Mouse (Mus musculus): ENCODE data around the gene Fam216b. TPM values are rescaled to one million over a fixed set of nuclear protein-coding genes. Genes with fewer than 3 reads are reported as not detected.

The Fam216b gene
- 0.10 TPM in 1 of 2 replicates, not detected in the other for polyA plus RNA-seq (2012; ENCODE audit: insufficient read depth, low replicate concordance)

DNA sequence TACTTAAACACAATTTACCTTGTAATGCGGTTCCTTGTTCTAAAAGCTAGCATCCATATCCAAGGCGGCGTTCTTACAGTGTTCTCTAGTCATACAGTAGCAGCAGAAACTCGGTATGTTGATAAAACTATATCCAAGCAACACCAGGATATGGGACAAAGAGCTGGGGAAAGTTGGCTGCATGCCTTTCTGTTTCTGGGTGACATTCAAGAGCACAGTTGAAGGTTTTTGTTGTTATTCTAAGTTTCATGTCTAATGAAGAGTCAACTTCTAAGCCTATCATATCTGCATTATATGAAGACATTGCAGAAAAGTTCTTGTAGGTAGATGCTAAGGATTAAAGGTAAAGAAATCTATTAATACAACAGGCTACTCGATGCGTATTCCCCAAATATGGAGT, at the start of gene Fam216b:
Gene Fam216b (minus strand): TSS at position 101 of the 400 bp plus-strand sequence.
- TF ChIP-seq GATA1 (IDR thresholded peaks at IDR 0.05; ENCODE audit: borderline replicate concordance, low read length) (no peak), FLI1 (IDR thresholded peaks at IDR 0.05; ENCODE audit: low read length) (no peak)
- Histone ChIP-seq H3K9me3 (peaks cover 4% of the 10 kb centered on the region; the same call in 1 of the 2 replicates), H3K4me3 (replicated peaks) (no peak within 1 kb of the TSS)

DNA sequence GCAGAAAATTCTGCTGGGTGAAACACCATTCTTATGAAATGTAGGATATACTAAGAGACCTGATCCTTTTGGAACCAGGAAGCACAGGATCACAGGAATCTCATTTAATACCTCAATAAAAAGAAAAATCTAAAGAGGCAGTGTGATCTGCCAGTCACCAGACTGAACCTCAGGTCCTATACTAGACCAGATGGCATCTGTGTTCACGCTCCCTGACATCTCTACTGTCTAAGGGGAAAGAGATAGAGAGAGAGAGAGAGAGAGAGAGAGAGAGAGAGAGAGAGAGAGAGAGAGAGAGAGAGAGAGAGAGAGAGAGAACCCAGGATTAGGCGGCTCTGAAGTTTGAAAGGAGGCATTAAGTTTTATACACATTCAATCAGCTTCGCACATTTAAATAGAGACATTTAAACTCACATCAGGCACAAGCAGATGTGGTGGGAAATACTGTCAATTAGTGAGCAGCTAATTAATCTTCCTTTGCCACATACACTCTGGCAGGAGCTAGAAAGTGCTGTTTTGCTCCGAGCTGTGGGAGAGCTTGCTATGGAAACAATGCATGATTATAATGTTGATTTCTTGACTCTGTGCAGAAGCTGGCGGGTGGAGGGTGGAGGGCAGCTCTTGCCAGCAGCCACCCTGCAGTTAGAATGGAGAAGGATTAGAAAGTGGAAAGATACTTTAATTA, 43.7 kb upstream of the Fam216b start:
- no peaks in the 10 kb centered on the region for H3K9me3 ChIP-seq
- H3K4me1 ChIP-seq: no peaks in the 10 kb centered on the region
- H3K4me3 ChIP-seq (replicated peaks): no peak overlapping the region
- no peak for TF ChIP-seq GATA1 (IDR thresholded peaks at IDR 0.05; ENCODE audit: borderline replicate concordance, low read length)
- TF ChIP-seq FLI1 (IDR thresholded peaks at IDR 0.05; ENCODE audit: low read length): no peak
- no peaks in the 10 kb centered on the region for H3K36me3 ChIP-seq (replicated peaks; ENCODE audit: low read length)
- no peaks in the 10 kb centered on the region for H3K27me3 ChIP-seq (replicated peaks)

More for the DNA sequence above, at the start of gene Fam216b:
- Histone ChIP-seq H3K4me1 (no peaks in the 10 kb centered on the region), H3K27me3 (replicated peaks) (peaks cover 7% of the 10 kb centered on the region), H3K36me3 (replicated peaks; ENCODE audit: low read length) (no peaks in the 10 kb centered on the region)

DNA sequence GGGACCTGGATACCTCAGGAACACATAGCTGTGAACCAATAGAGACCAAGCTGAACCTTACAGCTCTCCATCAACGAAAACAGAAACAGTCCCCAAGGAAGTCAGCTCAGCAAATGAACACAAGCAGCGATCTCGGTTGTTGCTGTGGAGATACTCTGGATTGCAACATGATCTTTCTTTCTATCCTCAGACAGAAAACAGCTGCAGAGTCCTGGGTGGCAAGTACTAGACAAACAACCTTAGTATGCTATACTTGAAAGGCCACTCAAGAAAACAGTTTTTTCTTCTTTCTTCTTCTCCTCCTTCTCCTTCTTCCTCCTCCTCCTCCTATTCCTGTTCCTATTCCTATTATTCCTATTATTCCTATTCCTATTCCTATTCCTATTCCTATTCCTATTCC, 37.9 kb upstream of the Fam216b start:
- Histone ChIP-seq H3K36me3 (replicated peaks; ENCODE audit: low read length) (no peaks in the 10 kb centered on the region), H3K4me1 (no peaks in the 10 kb centered on the region), H3K27me3 (replicated peaks) (no peaks in the 10 kb centered on the region), H3K9me3 (no peaks in the 10 kb centered on the region), H3K4me3 (replicated peaks) (no peak overlapping the region)
- TF ChIP-seq FLI1 (IDR thresholded peaks at IDR 0.05; ENCODE audit: low read length) (no peak), GATA1 (IDR thresholded peaks at IDR 0.05; ENCODE audit: borderline replicate concordance, low read length) (no peak)

DNA sequence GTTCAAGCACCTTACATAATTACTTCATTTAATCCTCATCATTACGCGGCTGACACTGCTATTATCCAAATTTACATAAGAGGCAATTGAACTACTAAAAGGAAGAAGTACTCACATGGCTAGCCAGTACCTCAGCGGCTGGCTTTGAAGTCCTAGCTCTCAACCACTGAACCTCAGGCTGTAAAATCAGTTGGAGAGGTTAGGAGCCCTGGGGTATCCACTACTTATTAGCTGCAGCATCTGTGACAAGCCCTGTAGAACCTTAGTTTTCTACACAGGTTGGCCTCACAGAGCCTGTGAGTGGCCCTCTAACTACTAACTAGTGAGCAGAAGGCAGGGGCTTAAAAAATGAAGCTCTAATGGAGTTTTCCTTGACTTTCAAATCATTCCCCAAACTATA, 31.5 kb upstream of the Fam216b start:
- Histone ChIP-seq H3K4me3 (replicated peaks) (no peak overlapping the region), H3K36me3 (replicated peaks; ENCODE audit: low read length) (no peaks in the 10 kb centered on the region), H3K27me3 (replicated peaks) (no peaks in the 10 kb centered on the region), H3K9me3 (no peaks in the 10 kb centered on the region), H3K4me1 (no peaks in the 10 kb centered on the region)
- TF ChIP-seq GATA1 (IDR thresholded peaks at IDR 0.05; ENCODE audit: borderline replicate concordance, low read length) (no peak), FLI1 (IDR thresholded peaks at IDR 0.05; ENCODE audit: low read length) (no peak)

DNA sequence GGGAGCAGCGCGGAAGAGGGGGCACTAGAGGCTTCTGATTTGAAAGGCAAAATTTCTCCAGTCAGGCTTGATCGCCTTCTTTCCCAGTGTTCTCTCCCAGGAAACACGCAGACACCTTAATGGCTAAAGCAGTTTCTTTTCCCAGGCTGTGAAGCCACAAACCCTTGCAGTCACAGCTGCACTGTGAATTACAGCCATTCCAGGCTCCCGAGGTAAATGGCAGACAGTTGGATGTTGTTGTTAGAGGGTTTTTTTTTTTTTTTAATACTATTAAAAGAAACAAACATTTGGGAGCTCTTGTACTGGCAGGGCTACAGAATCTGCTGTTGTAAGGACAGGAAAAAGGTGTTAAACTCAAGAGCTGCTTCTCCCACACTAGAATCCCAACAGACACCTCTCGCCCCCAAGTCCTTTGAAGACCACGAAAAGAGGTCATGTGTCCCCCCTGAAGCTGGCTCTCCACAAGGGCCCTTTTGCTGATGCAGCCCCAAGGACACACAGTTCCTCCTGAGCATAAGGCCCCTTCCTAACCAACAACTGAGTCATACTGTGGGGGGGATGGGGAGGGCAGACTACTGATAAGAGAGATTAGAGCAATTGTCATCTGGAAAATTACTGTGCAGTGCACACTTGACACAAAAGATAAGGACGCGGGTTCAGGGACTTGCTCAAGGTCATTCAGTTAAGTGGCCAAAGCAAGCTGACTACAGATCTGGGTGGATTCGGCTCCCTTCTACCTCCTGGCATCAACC, 30.8 kb upstream of the Fam216b start:
- no peaks in the 10 kb centered on the region for H3K36me3 ChIP-seq (replicated peaks; ENCODE audit: low read length)
- no peaks in the 10 kb centered on the region for H3K9me3 ChIP-seq

DNA sequence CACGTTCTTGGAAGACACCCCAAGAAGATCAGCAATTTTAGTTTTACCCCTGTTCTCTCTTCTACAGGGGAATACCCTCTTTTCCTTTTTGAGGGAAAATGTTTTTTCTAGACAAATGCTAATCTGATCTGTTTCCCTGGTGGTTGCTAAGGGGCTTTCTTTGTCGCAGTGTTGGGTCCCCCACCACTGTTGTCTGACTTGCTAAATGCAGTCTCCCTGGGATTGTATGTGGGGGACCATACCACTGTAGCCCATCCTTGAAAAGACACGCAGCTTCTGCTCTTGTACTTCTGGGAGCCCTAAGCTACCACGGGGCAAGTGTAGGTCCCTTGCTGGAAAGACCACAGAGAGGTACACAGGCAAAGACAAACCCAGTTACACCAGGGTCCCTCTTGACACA, 28.9 kb upstream of the Fam216b start:
- TF ChIP-seq GATA1 (IDR thresholded peaks at IDR 0.05; ENCODE audit: borderline replicate concordance, low read length): no peak
- no peak for TF ChIP-seq FLI1 (IDR thresholded peaks at IDR 0.05; ENCODE audit: low read length)
- Histone ChIP-seq H3K9me3 (no peaks in the 10 kb centered on the region), H3K36me3 (replicated peaks; ENCODE audit: low read length) (no peaks in the 10 kb centered on the region), H3K4me1 (no peaks in the 10 kb centered on the region), H3K4me3 (replicated peaks) (no peak overlapping the region), H3K27me3 (replicated peaks) (no peaks in the 10 kb centered on the region)

More for the DNA sequence above, 30.8 kb upstream of the Fam216b start:
- no peak for TF ChIP-seq FLI1 (IDR thresholded peaks at IDR 0.05; ENCODE audit: low read length)
- TF ChIP-seq GATA1 (IDR thresholded peaks at IDR 0.05; ENCODE audit: borderline replicate concordance, low read length): no peak
- H3K27me3 ChIP-seq (replicated peaks): no peaks in the 10 kb centered on the region
- H3K4me1 ChIP-seq: no peaks in the 10 kb centered on the region
- no peak overlapping the region for H3K4me3 ChIP-seq (replicated peaks)

DNA sequence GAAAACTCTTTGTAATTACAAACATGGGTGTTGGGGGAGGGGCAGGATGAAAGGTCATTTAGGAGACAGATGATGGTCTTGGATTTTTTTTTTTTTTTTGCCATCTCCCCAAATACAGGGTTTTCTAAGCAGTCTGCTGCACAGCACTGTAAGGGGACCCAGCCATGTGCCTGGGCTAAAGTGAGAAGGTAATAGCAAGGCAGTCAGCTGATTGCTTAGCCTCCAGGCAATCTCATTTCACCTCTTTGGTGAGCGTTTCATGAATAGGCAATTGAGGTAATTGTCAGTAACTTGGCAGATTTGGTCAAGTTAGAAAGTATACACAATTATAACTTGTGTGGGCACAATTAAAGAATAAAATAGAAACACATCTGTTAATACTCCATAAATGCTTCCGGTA, 28.5 kb upstream of the Fam216b start:
- TF ChIP-seq FLI1 (IDR thresholded peaks at IDR 0.05; ENCODE audit: low read length) (no peak), GATA1 (IDR thresholded peaks at IDR 0.05; ENCODE audit: borderline replicate concordance, low read length) (no peak)
- no peaks in the 10 kb centered on the region for H3K36me3 ChIP-seq (replicated peaks; ENCODE audit: low read length)
- no peaks in the 10 kb centered on the region for H3K9me3 ChIP-seq
- no peaks in the 10 kb centered on the region for H3K4me1 ChIP-seq
- no peaks in the 10 kb centered on the region for H3K27me3 ChIP-seq (replicated peaks)
- H3K4me3 ChIP-seq (replicated peaks): no peak overlapping the region

DNA sequence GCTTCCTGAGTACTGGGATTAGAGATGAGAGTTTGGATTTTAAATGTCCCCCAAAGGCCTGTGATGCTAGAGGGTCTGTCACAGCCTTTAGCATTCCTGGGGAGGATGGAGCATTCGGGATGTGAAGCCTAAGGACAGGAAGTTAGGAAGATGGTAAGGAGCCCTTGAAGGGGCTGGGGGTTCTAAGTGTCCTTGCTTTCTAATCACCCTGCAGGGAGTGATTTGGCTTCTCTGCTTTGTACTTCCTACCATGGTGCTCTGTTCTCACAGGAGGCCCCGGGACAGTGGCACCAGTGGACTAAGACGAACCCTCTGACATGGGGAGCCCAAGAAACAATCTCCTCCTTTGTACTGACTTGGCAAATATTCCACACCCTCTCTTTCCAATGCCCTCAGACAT, 23.7 kb upstream of the Fam216b start:
- H3K9me3 ChIP-seq: 0 out of 2 replicates have a peak, but pooled peaks cover 5% of the 10 kb centered on the region
- H3K27me3 ChIP-seq (replicated peaks): no peaks in the 10 kb centered on the region
- H3K4me1 ChIP-seq: no peaks in the 10 kb centered on the region
- no peaks in the 10 kb centered on the region for H3K36me3 ChIP-seq (replicated peaks; ENCODE audit: low read length)
- no peak for TF ChIP-seq GATA1 (IDR thresholded peaks at IDR 0.05; ENCODE audit: borderline replicate concordance, low read length)
- no peak for TF ChIP-seq FLI1 (IDR thresholded peaks at IDR 0.05; ENCODE audit: low read length)
- H3K4me3 ChIP-seq (replicated peaks): no peak overlapping the region

DNA sequence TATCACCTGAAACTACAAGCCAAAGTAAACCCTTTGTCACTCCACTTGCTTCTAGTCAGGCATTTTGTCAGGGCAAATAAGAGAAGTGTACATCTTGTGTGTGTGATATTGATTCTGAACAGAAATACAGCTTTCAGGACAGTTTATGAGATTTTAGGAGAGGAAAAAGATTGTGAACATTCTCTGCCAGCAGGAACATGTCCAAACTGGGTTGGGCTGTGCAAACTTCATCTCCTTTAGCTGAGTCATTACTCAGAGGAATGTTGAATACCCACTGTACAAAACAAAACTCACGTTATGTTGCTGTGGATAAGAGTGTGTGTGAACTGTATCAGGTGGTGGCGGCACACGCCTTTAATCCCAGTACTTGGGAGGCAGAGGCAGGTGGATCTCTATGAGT, 22.1 kb upstream of the Fam216b start:
- H3K9me3 ChIP-seq: 0 out of 2 replicates have a peak, but pooled peaks cover 5% of the 10 kb centered on the region
- TF ChIP-seq FLI1 (IDR thresholded peaks at IDR 0.05; ENCODE audit: low read length): no peak
- TF ChIP-seq GATA1 (IDR thresholded peaks at IDR 0.05; ENCODE audit: borderline replicate concordance, low read length): no peak
- no peak overlapping the region for H3K4me3 ChIP-seq (replicated peaks)
- no peaks in the 10 kb centered on the region for H3K4me1 ChIP-seq
- H3K27me3 ChIP-seq (replicated peaks): no peaks in the 10 kb centered on the region
- H3K36me3 ChIP-seq (replicated peaks; ENCODE audit: low read length): no peaks in the 10 kb centered on the region

DNA sequence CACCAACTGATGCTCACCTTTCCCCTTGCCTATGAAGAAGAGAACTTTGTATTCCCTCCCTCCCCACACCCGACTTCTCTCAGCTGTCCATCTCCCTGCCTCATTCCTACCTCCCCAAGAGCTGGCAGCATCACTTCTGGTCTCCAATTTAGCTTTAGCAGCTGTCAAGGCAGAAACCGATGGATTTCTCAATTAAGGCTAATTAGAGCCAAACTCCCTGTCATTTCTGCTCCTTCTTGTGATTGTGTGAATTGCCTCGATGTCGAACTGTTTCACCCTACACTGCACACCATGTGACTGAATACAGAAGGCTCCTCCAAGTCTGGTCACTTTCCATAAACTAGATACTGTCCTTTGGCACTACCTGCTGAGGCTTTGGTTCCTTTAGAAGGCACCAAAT, 20.6 kb upstream of the Fam216b start:
- Histone ChIP-seq H3K9me3 (0 out of 2 replicates have a peak, but pooled peaks cover 5% of the 10 kb centered on the region), H3K36me3 (replicated peaks; ENCODE audit: low read length) (no peaks in the 10 kb centered on the region), H3K27me3 (replicated peaks) (no peaks in the 10 kb centered on the region), H3K4me1 (no peaks in the 10 kb centered on the region), H3K4me3 (replicated peaks) (no peak overlapping the region)
- TF ChIP-seq FLI1 (IDR thresholded peaks at IDR 0.05; ENCODE audit: low read length): no peak
- no peak for TF ChIP-seq GATA1 (IDR thresholded peaks at IDR 0.05; ENCODE audit: borderline replicate concordance, low read length)
